In genomic region chr17:28787507-28787906, GRCm38 (mm10) we compare ENCODE assay signal across 28 mouse cellular contexts. TPM values are rescaled to one million over a fixed set of nuclear protein-coding genes. Genes with fewer than 3 reads are reported as not detected.
DNase-seq lines count a peak whose midpoint lies in the region; ATAC-seq and TF ChIP-seq lines count a peak whose summit lies in the region.
"Had no signal": no experiment of that assay in that cellular context is flagged by ENCODE, and none has a peak within 500 bp of the region (broad histone marks: within the 10 kb centered on the region; RNA-seq: fewer than 3 reads in every experiment).

No protein-coding gene starts in this region.

- no peaks in the 10 kb centered on the region for H3K9me3 ChIP-seq in midbrain, embryonic 11.5 days (ENCODE audit: control insufficient read depth, low read length)
- H3K9me3 ChIP-seq in midbrain, embryonic 14.5 days (ENCODE audit: control insufficient read depth, low read length) = no peaks in the 10 kb centered on the region
- no peaks in the 10 kb centered on the region for H3K9me3 ChIP-seq in forebrain, postnatal 0 days (ENCODE audit: low read length)
- H3K9me3 ChIP-seq: embryonic facial prominence, embryonic 13.5 days; embryonic facial prominence, embryonic 15.5 days; forebrain, embryonic 10.5 days; forebrain, embryonic 12.5 days; G1E had no signal

- no peak for ATAC-seq in midbrain, embryonic 11.5 days (ENCODE audit: low FRiP score)
- ATAC-seq in midbrain, embryonic 14.5 days (ENCODE audit: low FRiP score, low TSS enrichment) = no peak
- no peak for ATAC-seq in forebrain, postnatal 0 days
- ATAC-seq: CD4-positive, CD25-positive, alpha-beta regulatory T cell, adult 4 months; forebrain, embryonic 14.5 days; forebrain, embryonic 16.5 days; Patski had no signal

- no peak for TF ChIP-seq CTCF in forebrain, postnatal 0 days (IDR thresholded peaks at IDR 0.05; ENCODE audit: low read depth)

- H3K36me3 ChIP-seq in midbrain, embryonic 11.5 days (ENCODE audit: control insufficient read depth, insufficient read depth, low read length) = no peaks in the 10 kb centered on the region
- H3K36me3 ChIP-seq in midbrain, embryonic 14.5 days (ENCODE audit: control insufficient read depth, insufficient read depth, low read length) = no peaks in the 10 kb centered on the region
- no peaks in the 10 kb centered on the region for H3K36me3 ChIP-seq in forebrain, postnatal 0 days (ENCODE audit: insufficient read depth)
- H3K36me3 ChIP-seq: embryonic facial prominence, embryonic 13.5 days; embryonic facial prominence, embryonic 15.5 days; forebrain, embryonic 10.5 days; forebrain, embryonic 12.5 days; G1E had no signal

- DNase-seq in midbrain, embryonic 11.5 days (ENCODE audit: low spot score, missing footprints) = peak; percentile 54
- no peak for DNase-seq in midbrain, embryonic 14.5 days
- DNase-seq in ES-CJ7 (ENCODE audit: low read depth, low spot score) (peak; percentile 82), R1 (ENCODE audit: low read depth, low spot score) (peak; percentile 49)
- DNase-seq in spleen, postnatal 10 days (ENCODE audit: low spot score in 2 of 2) = no peak
- DNase-seq in forebrain, postnatal 0 days = no peak
- DNase-seq in yolk sac, embryonic 10.5 days (ENCODE audit: low spot score) = no peak
- DNase-seq: adrenal gland, adult 2 months; adrenal gland, postnatal 10 days; adrenal gland, postnatal 25 days; B cell, adult 2 months; cerebellum, adult 18-20 months; cerebellum, adult 8-10 months; cerebellum, adult 9-11 months; cerebellum, postnatal 14 days; cerebellum, postnatal 36 days; embryo, embryonic 11 days had no signal

- no peaks in the 10 kb centered on the region for H3K4me1 ChIP-seq in midbrain, embryonic 11.5 days (ENCODE audit: control insufficient read depth, insufficient read depth, low read length)
- no peaks in the 10 kb centered on the region for H3K4me1 ChIP-seq in midbrain, embryonic 14.5 days (ENCODE audit: control insufficient read depth, insufficient read depth, low read length)
- H3K4me1 ChIP-seq in forebrain, postnatal 0 days (ENCODE audit: insufficient read depth) = no peaks in the 10 kb centered on the region
- H3K4me1 ChIP-seq: embryonic facial prominence, embryonic 13.5 days; embryonic facial prominence, embryonic 15.5 days; forebrain, embryonic 10.5 days; forebrain, embryonic 12.5 days had no signal

- H3K4me3 ChIP-seq in midbrain, embryonic 11.5 days (ENCODE audit: low read depth, low read length) = no peak overlapping the region
- no peak overlapping the region for H3K4me3 ChIP-seq in midbrain, embryonic 14.5 days (replicated peaks; ENCODE audit: low read depth, low read length)
- H3K4me3 ChIP-seq in forebrain, postnatal 0 days (ENCODE audit: low read depth, low read length) = no peak overlapping the region
- H3K4me3 ChIP-seq: embryonic facial prominence, embryonic 13.5 days; embryonic facial prominence, embryonic 15.5 days; erythroblast, embryonic 14.5 days; forebrain, embryonic 10.5 days; forebrain, embryonic 12.5 days had no signal

- H3K27me3 ChIP-seq in midbrain, embryonic 11.5 days (ENCODE audit: control insufficient read depth, insufficient read depth, low read length) = no peaks in the 10 kb centered on the region
- no peaks in the 10 kb centered on the region for H3K27me3 ChIP-seq in midbrain, embryonic 14.5 days (ENCODE audit: control insufficient read depth, insufficient read depth, low read length)
- no peaks in the 10 kb centered on the region for H3K27me3 ChIP-seq in forebrain, postnatal 0 days (ENCODE audit: insufficient read depth, low read length)
- H3K27me3 ChIP-seq: CH12.LX; embryonic facial prominence, embryonic 13.5 days; embryonic facial prominence, embryonic 15.5 days; forebrain, embryonic 12.5 days; Patski had no signal

- WGBS in midbrain, embryonic 11.5 days = 96% methylated on average over 12 of the region's 12 CpGs
- WGBS in midbrain, embryonic 14.5 days = 95% methylated on average over 12 of the region's 12 CpGs
- WGBS in forebrain, postnatal 0 days = 96% methylated on average over 12 of the region's 12 CpGs

- H3K27ac ChIP-seq in midbrain, embryonic 11.5 days (ENCODE audit: low read depth, low read length) = no peak overlapping the region
- H3K27ac ChIP-seq in midbrain, embryonic 14.5 days (replicated peaks; ENCODE audit: low read depth, low read length) = no peak overlapping the region
- H3K27ac ChIP-seq in forebrain, postnatal 0 days (ENCODE audit: low read depth, low read length) = no peak overlapping the region
- H3K27ac ChIP-seq: embryonic facial prominence, embryonic 13.5 days; embryonic facial prominence, embryonic 15.5 days; forebrain, embryonic 10.5 days; forebrain, embryonic 12.5 days had no signal

- H3K4me2 ChIP-seq in midbrain, embryonic 11.5 days = no peak overlapping the region
- no peak overlapping the region for H3K4me2 ChIP-seq in midbrain, embryonic 14.5 days (ENCODE audit: low read length)
- no peak overlapping the region for H3K4me2 ChIP-seq in forebrain, postnatal 0 days (ENCODE audit: low read depth)
- H3K4me2 ChIP-seq: embryonic facial prominence, embryonic 13.5 days; embryonic facial prominence, embryonic 15.5 days; forebrain, embryonic 12.5 days had no signal

- H3K9ac ChIP-seq in midbrain, embryonic 11.5 days (ENCODE audit: low read length) = no peak overlapping the region
- H3K9ac ChIP-seq in midbrain, embryonic 14.5 days (replicated peaks; ENCODE audit: low read length) = no peak overlapping the region
- H3K9ac ChIP-seq in forebrain, postnatal 0 days = no peak overlapping the region
- H3K9ac ChIP-seq: embryonic facial prominence, embryonic 13.5 days; embryonic facial prominence, embryonic 15.5 days; forebrain, embryonic 12.5 days had no signal

RNA-seq across cellular contexts. Expression of gene Brpf3, which starts 13.4 kb away (rescaled TPM):
- 6.5 and 9.7 TPM in 2 replicates for polyA plus RNA-seq in midbrain, embryonic 11.5 days (2014; fragmentation: Nextera tagmentation; extraction: Ambion mirVana)
- polyA plus RNA-seq in midbrain, embryonic 14.5 days (2014; fragmentation: Nextera tagmentation; extraction: Ambion mirVana) = 4.7 and 8.2 TPM in 2 replicates
- total RNA-seq in forebrain, postnatal 0 days (2014; rRNA removed) = 8.9 and 13.0 TPM in 2 replicates
- polyA plus RNA-seq in forebrain, postnatal 0 days (2015; fragmentation: Nextera tagmentation; extraction: Ambion mirVana) = 2.2 and 4.1 TPM in 2 replicates

RNA-seq across cellular contexts. Expression of gene Mapk13, which starts 18.4 kb away (rescaled TPM):
- 1.1 and 1.2 TPM in 2 replicates for polyA plus RNA-seq in midbrain, embryonic 11.5 days (2014; fragmentation: Nextera tagmentation; extraction: Ambion mirVana)
- 0.19 and 0.61 TPM in 2 replicates for polyA plus RNA-seq in midbrain, embryonic 14.5 days (2014; fragmentation: Nextera tagmentation; extraction: Ambion mirVana)
- 0.14 and 0.38 TPM in 2 replicates for total RNA-seq in forebrain, postnatal 0 days (2014; rRNA removed)
- 0.53 and 1.0 TPM in 2 replicates for polyA plus RNA-seq in forebrain, postnatal 0 days (2015; fragmentation: Nextera tagmentation; extraction: Ambion mirVana)
- total RNA-seq: CH12.LX had no signal
- polyA plus RNA-seq: CD4-positive, CD25-positive, alpha-beta regulatory T cell, adult 4 months; erythroblast, embryonic 14.5 days; G1E had no signal

Comparison
In these comparisons a context has a peak if more than half of its experiments do, and no peak if none do; other contexts are left out.
1. DNase-seq: peak in midbrain, embryonic 11.5 days (single experiment), ES-CJ7 (single experiment) and R1 (single experiment); none in midbrain, embryonic 14.5 days (single experiment), spleen, postnatal 10 days (0 of 2), forebrain, postnatal 0 days (single experiment) and yolk sac, embryonic 10.5 days (single experiment).